Mouse (Mus musculus) adipose tissue, adult 10 weeks (tissue): ENCODE results near the gene Ifna15. TPM values are rescaled to one million over a fixed set of nuclear protein-coding genes. Genes with fewer than 3 reads are reported as not detected.

ENCODE experiments used
- polyA plus RNA-seq: library from polyadenylated mRNA; stranded (reverse); fragments of 350-450 nt; fragmentation: Illumina TruSeq; extraction: RNeasy Lipid Tissue Mini Kit (QIAGEN cat#74804); gene quantifications from one replicate; pipeline ENCODE4 v1.2.3, GENCODE M21; 2014; ENCODE audit warnings: low read depth, low replicate concordance

Gene Ifna15
- not detected for polyA plus RNA-seq

DNA sequence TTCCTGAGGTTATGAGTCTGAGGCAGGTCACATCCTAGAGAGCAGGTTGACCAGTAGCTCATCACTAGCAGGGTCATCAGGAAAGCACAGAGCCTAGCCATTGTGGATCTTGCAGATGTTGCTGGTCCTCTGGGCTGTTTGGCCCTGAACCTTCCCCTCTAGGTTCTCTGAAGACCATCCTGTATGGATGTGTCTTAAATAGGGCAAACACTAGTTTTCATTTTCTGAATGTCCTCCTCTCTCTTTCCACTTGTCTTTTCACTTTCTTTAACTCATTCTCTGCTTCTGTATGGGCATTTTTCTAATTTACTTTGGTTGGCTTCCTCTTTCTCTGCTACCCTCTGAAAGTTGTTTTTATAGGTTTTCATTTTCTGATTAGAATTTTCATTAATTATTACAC lies at the start of gene Ifna15:
Ifna15 (minus strand) TSS at position 101 of the 400 bp plus-strand sequence.

DNA sequence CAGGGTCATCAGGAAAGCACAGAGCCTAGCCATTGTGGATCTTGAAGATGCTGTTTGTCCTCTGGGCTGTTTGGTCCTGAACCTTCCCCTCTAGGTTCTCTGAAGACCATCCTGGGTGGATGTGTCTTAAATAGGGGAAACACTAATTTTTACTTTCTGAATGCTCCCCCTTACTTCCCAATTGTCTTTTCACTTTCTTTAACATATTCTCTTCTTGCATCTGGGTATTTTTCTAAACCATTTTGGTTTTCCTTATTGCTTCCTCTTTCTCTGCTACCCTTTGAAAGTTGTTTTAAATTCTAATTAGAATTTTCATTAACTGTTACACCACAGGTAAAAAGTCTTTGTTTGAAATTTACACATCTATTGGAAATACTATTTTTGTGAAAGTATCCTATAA lies 45.2 kb upstream of the Ifna15 start, which contains the start of gene Ifna12:
Ifna12 (minus strand) TSS at position 101 of the 400 bp plus-strand sequence.

DNA sequence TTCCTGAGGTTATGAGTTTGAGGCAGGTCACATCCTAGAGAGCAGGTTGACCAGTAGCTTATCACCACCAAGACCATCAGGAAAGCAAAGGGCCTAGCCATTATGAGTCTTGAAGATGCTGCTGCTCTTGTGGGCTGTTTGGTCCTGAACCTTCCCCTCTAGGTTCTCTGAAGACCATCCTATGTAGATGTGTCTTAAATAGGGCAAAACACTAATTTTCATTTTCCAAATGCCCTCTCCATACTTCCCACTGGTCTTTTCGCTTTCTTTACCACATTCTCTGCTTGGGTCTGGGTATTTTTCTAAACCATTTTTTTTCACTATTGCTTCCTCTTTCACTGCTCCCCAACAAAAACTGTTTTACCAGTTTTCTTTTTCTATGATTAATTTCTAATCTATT lies 34.2 kb upstream of the Ifna15 start, which contains the start of gene Ifna9:
Ifna9 (minus strand) TSS at position 101 of the 400 bp plus-strand sequence.

DNA sequence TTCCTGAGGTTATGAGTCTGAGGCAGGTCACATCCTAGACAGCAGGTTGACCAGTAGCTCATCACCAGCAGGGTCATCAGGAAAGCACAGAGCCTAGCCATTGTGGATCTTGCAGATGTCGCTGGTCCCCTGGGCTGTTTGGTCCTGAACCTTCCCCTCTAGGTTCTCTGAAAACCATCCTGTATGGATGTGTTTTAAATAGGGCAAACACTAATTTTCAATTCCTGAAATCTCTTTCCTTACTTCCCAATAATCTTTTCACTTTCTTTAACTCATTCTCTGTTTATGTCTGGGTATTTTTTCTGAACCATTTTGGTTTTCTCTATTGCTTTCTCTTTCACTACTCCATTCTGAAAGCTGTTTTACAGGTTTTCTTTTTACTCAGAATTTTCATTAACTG lies 13.7 kb upstream of the Ifna15 start, which contains the start of gene Ifna14:
Ifna14 (minus strand) TSS at position 101 of the 400 bp plus-strand sequence.

DNA sequence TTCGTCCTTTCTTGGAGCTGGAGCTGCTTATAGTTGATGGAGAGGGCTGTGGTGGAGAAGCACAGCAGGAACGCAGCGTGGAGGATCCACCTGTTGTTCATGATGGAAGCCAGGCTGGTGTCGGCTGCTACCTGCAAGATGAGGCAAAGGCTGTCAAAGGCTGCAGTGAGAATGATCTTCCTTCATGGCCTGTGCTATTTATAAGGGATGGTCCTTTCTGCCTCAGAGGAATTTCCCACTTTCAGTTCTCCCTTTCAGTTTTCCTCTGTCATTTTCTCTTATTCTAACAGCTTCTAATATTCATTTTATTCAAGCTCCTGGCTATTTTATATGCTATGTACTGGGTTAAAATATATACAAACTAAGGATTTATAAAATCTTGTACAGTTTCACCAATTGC lies 35.4 kb downstream of the Ifna15 start, which contains the start of gene Ifnb1:
Ifnb1 (minus strand) TSS at position 101 of the 400 bp plus-strand sequence.

Other genes starting within 250 kb of the Ifna15 start
- 11.9 TPM for gene Hacd4, start 119.3 kb downstream of the Ifna15 start, polyA plus RNA-seq
- gene Ifnb1, start 35.5 kb downstream of the Ifna15 start, polyA plus RNA-seq, result not detected
- gene Ifna14, start 13.6 kb upstream of the Ifna15 start, polyA plus RNA-seq, result not detected
- gene Ifna9, start 34.1 kb upstream of the Ifna15 start, polyA plus RNA-seq, result not detected
- gene Ifna12, start 45.1 kb upstream of the Ifna15 start, polyA plus RNA-seq, result not detected
- not detected for gene C87499, start 76.2 kb upstream of the Ifna15 start, polyA plus RNA-seq
- gene Ifna13, start 86.2 kb upstream of the Ifna15 start, polyA plus RNA-seq, result not detected
- gene Ifna16, start 118.7 kb upstream of the Ifna15 start, polyA plus RNA-seq, result not detected
- gene Ifna2, start 125.7 kb upstream of the Ifna15 start, polyA plus RNA-seq, result not detected
- gene Ifnab, start 133.1 kb upstream of the Ifna15 start, polyA plus RNA-seq, result not detected
- 0.62 TPM for gene Gm26566, start 163.6 kb upstream of the Ifna15 start, polyA plus RNA-seq
- 33.9 TPM for gene Klhl9, start 164.2 kb upstream of the Ifna15 start, polyA plus RNA-seq
- gene Gm13271, start 196.6 kb upstream of the Ifna15 start, polyA plus RNA-seq, result not detected
- not detected for gene Gm13283, start 201.9 kb upstream of the Ifna15 start, polyA plus RNA-seq
- gene Gm13290, start 215.6 kb upstream of the Ifna15 start, polyA plus RNA-seq, result not detected
- not detected for gene Gm13289, start 218.7 kb upstream of the Ifna15 start, polyA plus RNA-seq
- not detected for gene Gm13272, start 221.6 kb upstream of the Ifna15 start, polyA plus RNA-seq
- not detected for gene Ifnz, start 223.9 kb upstream of the Ifna15 start, polyA plus RNA-seq
- gene Gm13276, start 227.5 kb upstream of the Ifna15 start, polyA plus RNA-seq, result not detected
- not detected for gene Gm13277, start 230.4 kb upstream of the Ifna15 start, polyA plus RNA-seq
- gene Gm13278, start 233.3 kb upstream of the Ifna15 start, polyA plus RNA-seq, result not detected
- gene Gm13275, start 236.2 kb upstream of the Ifna15 start, polyA plus RNA-seq, result not detected
- gene Gm13279, start 239.2 kb upstream of the Ifna15 start, polyA plus RNA-seq, result not detected
- gene Gm13285, start 241.4 kb upstream of the Ifna15 start, polyA plus RNA-seq, result not detected
- gene Gm13287, start 245.0 kb upstream of the Ifna15 start, polyA plus RNA-seq, result not detected
- gene Gm13288, start 247.3 kb upstream of the Ifna15 start, polyA plus RNA-seq, result not detected